Mouse (Mus musculus) neural tube, embryonic 13.5 days (tissue): ENCODE measurements at regions not wholly inside any gene's neighbourhood (a gene's known extent, or its start where the extent isn't known, plus 50 kb on each side); places are given as distances from the start of the nearest gene placed in this dataset. TPM values are rescaled to one million over a fixed set of nuclear protein-coding genes. Genes with fewer than 3 reads are reported as not detected.

Experiments
- microRNA-seq: library from miRNA; unstranded; fragments of <30 nt; microRNA quantifications from one replicate; pipeline ENCODE4, GENCODE M21; 2016

Small RNAs in the stretch of these regions (microRNA-seq; reads per million reads assigned to microRNA genes)
- not detected for gene Mir6401
